Mouse (Mus musculus): ENCODE results near the gene Agap3. TPM values are rescaled to one million over a fixed set of nuclear protein-coding genes. Genes with fewer than 3 reads are reported as not detected.

Agap3 gene
- polyA plus RNA-seq, 1 experiment = 44.7 TPM

DNA sequence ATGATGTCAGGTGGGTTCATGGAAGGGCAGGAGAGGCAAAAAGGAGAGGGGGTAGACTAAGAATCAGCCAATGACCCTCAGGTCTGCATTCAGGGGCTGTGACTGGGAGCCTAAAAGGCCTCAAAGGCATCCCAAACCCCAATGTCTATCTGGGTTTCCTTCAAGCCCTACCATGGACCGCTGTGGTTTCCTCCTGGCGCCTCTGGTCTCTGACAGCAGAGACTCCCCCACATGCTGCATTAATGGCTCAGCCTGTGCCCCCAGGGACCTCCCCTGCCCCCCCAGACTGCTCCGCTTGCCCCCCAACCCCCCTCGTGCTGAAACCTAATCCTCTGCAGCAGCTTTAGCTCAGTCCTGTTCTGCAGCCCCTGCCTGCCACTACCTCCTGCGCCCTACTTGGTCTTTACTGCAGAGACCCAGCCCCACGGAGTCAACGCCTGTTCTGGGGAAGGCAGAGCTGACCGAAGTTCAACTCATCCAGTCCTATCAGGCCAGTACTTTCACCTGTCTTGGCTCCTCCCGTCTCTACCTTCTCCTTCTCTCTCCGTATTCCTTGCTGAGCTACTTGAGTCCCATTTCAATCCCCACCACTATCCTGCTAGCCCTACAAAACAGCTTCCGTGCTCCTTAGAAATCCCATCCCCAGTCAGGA is 38.8 kb upstream of the Agap3 start, which contains the start of gene Asic3:
Asic3 (plus strand) TSS at position 351 of the 652 bp plus-strand sequence.
- Histone ChIP-seq H3K4me1 (ENCODE audit: control insufficient read depth, insufficient read depth, insufficient read length) (peaks cover 3% of the 10 kb centered on the region; the same call in 1 of the 2 replicates), H3K27ac (ENCODE audit: insufficient read depth, low read length) (no peak within 1 kb of the TSS), H3K27me3 (ENCODE audit: control insufficient read depth, insufficient read depth, low read length) (no peaks in the 10 kb centered on the region), H3K36me3 (ENCODE audit: control insufficient read depth, insufficient read depth, low read length) (no peaks in the 10 kb centered on the region; the same call in 1 of the 2 replicates), H3K4me3 (ENCODE audit: extremely low read depth, insufficient read depth, insufficient read length) (no peak within 1 kb of the TSS)
- TF ChIP-seq CTCF (IDR thresholded peaks at IDR 0.05; ENCODE audit: extremely low read depth, insufficient read depth, insufficient read length, insufficient replicate concordance) = no peak
- TF ChIP-seq POLR2A (IDR thresholded peaks at IDR 0.05; ENCODE audit: low read depth, low read length) = no peak
- WGBS = 24% methylated on average over 11 of the region's 11 CpGs
- DNase-seq (ENCODE audit: low read depth in 1 of 2, low spot score in 2 of 2) = no peak

DNA sequence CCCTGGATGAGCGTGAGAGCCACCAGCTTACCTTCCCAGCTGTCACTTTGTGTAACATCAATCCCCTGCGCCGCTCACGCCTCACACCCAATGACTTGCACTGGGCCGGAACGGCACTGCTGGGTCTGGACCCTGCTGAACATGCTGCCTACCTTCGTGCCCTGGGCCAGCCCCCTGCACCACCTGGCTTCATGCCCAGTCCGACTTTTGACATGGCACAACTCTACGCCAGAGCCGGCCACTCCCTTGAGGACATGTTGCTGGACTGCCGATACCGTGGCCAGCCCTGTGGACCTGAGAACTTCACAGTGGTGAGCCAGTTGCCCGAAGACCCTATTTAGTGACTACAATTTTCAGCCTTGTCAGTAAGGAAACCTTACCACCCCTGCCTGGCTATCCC is 38.0 kb upstream of the Agap3 start:
- WGBS = 86% methylated on average over 13 of the region's 13 CpGs
- H3K36me3 ChIP-seq (ENCODE audit: control insufficient read depth, insufficient read depth, low read length) = no peaks in the 10 kb centered on the region; the same call in 1 of the 2 replicates
- H3K4me1 ChIP-seq (ENCODE audit: control insufficient read depth, insufficient read depth, insufficient read length) = peaks cover 3% of the 10 kb centered on the region; the same call in 1 of the 2 replicates
- no peak overlapping the region for H3K4me3 ChIP-seq (ENCODE audit: extremely low read depth, insufficient read depth, insufficient read length)
- no peak for DNase-seq (ENCODE audit: low read depth in 1 of 2, low spot score in 2 of 2)
- no peak overlapping the region for H3K27ac ChIP-seq (ENCODE audit: insufficient read depth, low read length)
- TF ChIP-seq POLR2A (IDR thresholded peaks at IDR 0.05; ENCODE audit: low read depth, low read length) = no peak
- TF ChIP-seq CTCF (IDR thresholded peaks at IDR 0.05; ENCODE audit: extremely low read depth, insufficient read depth, insufficient read length, insufficient replicate concordance) = no peak
- H3K27me3 ChIP-seq (ENCODE audit: control insufficient read depth, insufficient read depth, low read length) = no peaks in the 10 kb centered on the region

DNA sequence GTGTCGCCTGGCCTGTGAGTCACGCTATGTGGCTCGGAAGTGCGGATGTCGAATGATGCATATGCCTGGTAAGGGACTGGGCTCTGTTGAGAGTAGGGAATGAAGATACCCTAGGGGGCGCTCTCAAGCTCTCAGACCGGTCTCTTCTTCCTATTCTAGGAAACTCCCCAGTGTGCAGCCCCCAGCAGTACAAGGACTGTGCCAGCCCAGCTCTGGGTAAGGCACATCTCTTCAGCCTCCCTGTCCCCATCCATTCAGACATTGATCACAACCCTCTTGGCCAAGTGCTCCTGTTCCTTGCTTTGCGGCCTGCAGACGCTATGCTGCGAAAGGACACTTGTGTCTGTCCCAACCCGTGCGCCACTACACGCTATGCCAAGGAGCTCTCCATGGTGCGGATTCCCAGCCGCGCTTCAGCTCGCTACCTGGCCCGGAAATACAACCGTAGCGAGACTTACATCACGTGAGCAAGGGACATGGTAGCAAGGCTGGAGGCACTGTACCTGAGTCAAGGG is 35.7 kb upstream of the Agap3 start:
- no peak for TF ChIP-seq POLR2A (IDR thresholded peaks at IDR 0.05; ENCODE audit: low read depth, low read length)
- TF ChIP-seq CTCF (IDR thresholded peaks at IDR 0.05; ENCODE audit: extremely low read depth, insufficient read depth, insufficient read length, insufficient replicate concordance) = peak; percentile 46; the same call in 1 of the 2 replicates
- no peak overlapping the region for H3K27ac ChIP-seq (ENCODE audit: insufficient read depth, low read length)
- H3K4me3 ChIP-seq (ENCODE audit: extremely low read depth, insufficient read depth, insufficient read length) = no peak overlapping the region
- H3K27me3 ChIP-seq (ENCODE audit: control insufficient read depth, insufficient read depth, low read length) = no peaks in the 10 kb centered on the region
- 18% methylated on average over 21 of the region's 21 CpGs for WGBS
- peaks cover 3% of the 10 kb centered on the region for H3K36me3 ChIP-seq (ENCODE audit: control insufficient read depth, insufficient read depth, low read length)
- H3K4me1 ChIP-seq (ENCODE audit: control insufficient read depth, insufficient read depth, insufficient read length) = peaks cover 3% of the 10 kb centered on the region; the same call in 1 of the 2 replicates
- peak; percentile 50 to 58 for DNase-seq (ENCODE audit: low read depth in 1 of 2, low spot score in 2 of 2)

DNA sequence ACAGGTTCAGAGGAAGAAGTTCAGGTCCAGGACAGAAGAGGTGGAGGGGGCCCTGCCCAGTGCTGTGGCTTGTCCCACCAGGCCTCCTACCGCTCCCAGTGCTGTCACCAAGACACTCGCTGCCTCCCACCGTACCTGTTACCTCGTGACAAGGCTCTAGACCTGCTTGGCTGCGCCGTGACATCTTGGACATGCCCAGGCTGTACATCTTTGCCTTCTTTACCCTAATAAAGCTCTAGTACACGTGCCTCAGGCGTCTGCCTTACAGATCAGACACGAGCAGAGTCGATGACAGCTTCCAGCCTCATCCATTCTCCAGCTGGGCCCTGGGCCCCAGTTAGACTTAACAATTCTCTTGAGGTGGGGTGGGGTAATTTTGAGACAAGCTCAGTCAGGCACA is 34.4 kb upstream of the Agap3 start:
- no peaks in the 10 kb centered on the region for H3K27me3 ChIP-seq (ENCODE audit: control insufficient read depth, insufficient read depth, low read length)
- 94% methylated on average over 10 of the region's 10 CpGs for WGBS

DNA sequence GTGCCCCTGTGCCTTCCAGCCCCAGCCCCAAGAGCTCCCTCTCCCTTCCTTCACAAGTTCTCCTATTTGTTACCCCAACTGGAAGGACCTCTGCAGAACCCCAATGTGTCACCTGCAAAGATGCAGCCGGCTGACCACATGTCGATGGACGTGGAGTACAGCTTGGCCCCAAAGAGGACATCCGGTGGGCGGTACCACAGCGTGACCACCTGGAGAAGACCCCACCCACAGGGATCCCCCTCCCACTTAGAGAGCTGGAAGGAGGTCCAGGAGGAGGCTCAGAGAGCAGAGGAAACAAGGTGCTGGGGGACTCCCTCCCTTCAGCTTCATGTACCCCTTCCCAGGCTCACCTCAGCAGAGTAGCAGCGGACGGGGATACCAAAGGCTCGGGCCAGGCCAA is 31.6 kb upstream of the Agap3 start:
- TF ChIP-seq CTCF (IDR thresholded peaks at IDR 0.05; ENCODE audit: extremely low read depth, insufficient read depth, insufficient read length, insufficient replicate concordance) = no peak
- TF ChIP-seq POLR2A (IDR thresholded peaks at IDR 0.05; ENCODE audit: low read depth, low read length) = no peak
- H3K27me3 ChIP-seq (ENCODE audit: control insufficient read depth, insufficient read depth, low read length) = no peaks in the 10 kb centered on the region
- 94% methylated on average over 9 of the region's 9 CpGs for WGBS
- H3K27ac ChIP-seq (ENCODE audit: insufficient read depth, low read length) = no peak overlapping the region
- DNase-seq (ENCODE audit: low read depth in 1 of 2, low spot score in 2 of 2) = no peak
- H3K4me3 ChIP-seq (ENCODE audit: extremely low read depth, insufficient read depth, insufficient read length) = no peak overlapping the region
- H3K36me3 ChIP-seq (ENCODE audit: control insufficient read depth, insufficient read depth, low read length) = peaks cover 3% of the 10 kb centered on the region
- H3K4me1 ChIP-seq (ENCODE audit: control insufficient read depth, insufficient read depth, insufficient read length) = peaks cover 3% of the 10 kb centered on the region; the same call in 1 of the 2 replicates

More for the DNA sequence above, 34.4 kb upstream of the Agap3 start:
- H3K27ac ChIP-seq (ENCODE audit: insufficient read depth, low read length) = no peak overlapping the region
- TF ChIP-seq CTCF (IDR thresholded peaks at IDR 0.05; ENCODE audit: extremely low read depth, insufficient read depth, insufficient read length, insufficient replicate concordance) = no peak
- TF ChIP-seq POLR2A (IDR thresholded peaks at IDR 0.05; ENCODE audit: low read depth, low read length) = no peak
- H3K4me1 ChIP-seq (ENCODE audit: control insufficient read depth, insufficient read depth, insufficient read length) = peaks cover 3% of the 10 kb centered on the region; the same call in 1 of the 2 replicates
- peaks cover 3% of the 10 kb centered on the region for H3K36me3 ChIP-seq (ENCODE audit: control insufficient read depth, insufficient read depth, low read length)
- DNase-seq (ENCODE audit: low read depth in 1 of 2, low spot score in 2 of 2) = no peak
- no peak overlapping the region for H3K4me3 ChIP-seq (ENCODE audit: extremely low read depth, insufficient read depth, insufficient read length)

DNA sequence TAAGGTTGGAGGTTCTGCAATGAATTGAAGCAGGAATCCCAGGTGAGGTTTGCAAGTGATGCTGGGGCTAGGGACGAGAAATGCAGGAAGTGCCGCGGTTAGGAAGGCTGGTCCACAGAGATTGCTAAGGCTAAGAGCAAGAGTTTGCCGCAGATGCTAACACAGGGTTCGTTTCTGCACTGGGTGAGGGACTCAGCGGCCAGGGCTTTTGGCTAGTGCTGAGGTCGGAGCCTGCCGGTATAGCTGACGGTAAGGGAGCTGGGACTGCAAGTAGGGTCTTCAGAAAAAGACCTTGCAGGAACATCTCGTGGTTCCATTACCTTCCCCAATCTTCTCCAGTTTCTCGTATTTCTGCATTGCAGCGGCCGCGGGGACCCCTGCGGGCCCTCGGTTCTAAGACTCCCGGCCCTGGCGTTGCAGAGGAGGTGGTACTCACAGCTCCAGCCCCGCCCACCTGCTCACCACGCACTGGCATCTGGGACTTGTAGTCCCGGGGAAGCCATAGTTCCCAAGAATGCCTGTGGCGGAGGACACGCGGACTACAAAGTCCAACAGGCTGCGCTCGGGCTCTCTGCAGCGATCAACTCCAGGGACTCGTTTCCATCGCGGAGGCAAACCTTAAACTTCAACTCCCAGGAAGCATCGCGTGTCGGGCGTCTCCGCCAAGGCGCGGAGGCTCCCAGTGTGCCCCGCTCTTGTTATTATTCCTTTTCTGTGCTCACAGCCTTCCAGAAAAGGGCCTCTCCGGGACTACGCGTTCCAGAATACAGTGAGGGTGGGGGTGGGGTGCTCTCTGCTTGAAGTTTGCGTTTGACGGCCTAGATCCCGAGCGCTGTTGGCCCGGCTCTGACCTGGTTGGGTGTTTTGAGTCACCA is 28.6 kb upstream of the Agap3 start, which contains the start of the genes Cdk5 and Slc4a2:
Cdk5 (minus strand) TSS at position 402 of the 875 bp plus-strand sequence.
Slc4a2 (plus strand) TSS at position 709 of the 875 bp plus-strand sequence.
- peak; percentile 97 to 98 for DNase-seq (ENCODE audit: low read depth in 1 of 2, low spot score in 2 of 2)
- H3K36me3 ChIP-seq (ENCODE audit: control insufficient read depth, insufficient read depth, low read length) = peaks cover 3% of the 10 kb centered on the region
- H3K4me1 ChIP-seq (ENCODE audit: control insufficient read depth, insufficient read depth, insufficient read length) = peaks cover 10% of the 10 kb centered on the region; the same call in 1 of the 2 replicates
- H3K27ac ChIP-seq (ENCODE audit: insufficient read depth, low read length) = peak within 1 kb of the TSS; percentile 95
- TF ChIP-seq POLR2A (IDR thresholded peaks at IDR 0.05; ENCODE audit: low read depth, low read length) (peak; percentile 55), CTCF (IDR thresholded peaks at IDR 0.05; ENCODE audit: extremely low read depth, insufficient read depth, insufficient read length, insufficient replicate concordance) (no peak)
- under 1% methylated on average over 46 of the region's 46 CpGs for WGBS
- H3K4me3 ChIP-seq (ENCODE audit: extremely low read depth, insufficient read depth, insufficient read length) = peak within 1 kb of the TSS; percentile 88
- H3K27me3 ChIP-seq (ENCODE audit: control insufficient read depth, insufficient read depth, low read length) = no peaks in the 10 kb centered on the region
